Mouse (Mus musculus): Measurements from ENCODE around the gene Acaca. TPM values are rescaled to one million over a fixed set of nuclear protein-coding genes. Genes with fewer than 3 reads are reported as not detected.

The Acaca gene
- total RNA-seq, 2 experiments from 2014 or later: 80.8 to 81.2 TPM

GRCm38 (mm10) chr11:84188530-84188929 lies 59.1 kb downstream of the Acaca start:
- no peak overlapping the region for H3K27ac ChIP-seq
- DNase-seq (ENCODE audit: extremely low spot score in 1 of 2, low spot score in 2 of 2): no peak
- TF ChIP-seq CTCF (IDR thresholded peaks at IDR 0.05): no peak
- intact Hi-C loops (cut with DNase I): no loop called here
- H3K4me3 ChIP-seq: no peak overlapping the region

- intact Hi-C loops (cut with DNase I): no loop called here
- no peak for TF ChIP-seq CTCF (IDR thresholded peaks at IDR 0.05)
- Histone ChIP-seq H3K4me3 (no peak overlapping the region), H3K27ac (no peak overlapping the region)
- DNase-seq (ENCODE audit: extremely low spot score in 1 of 2, low spot score in 2 of 2): no peak
These were observed 61.2 kb downstream of the Acaca start for GRCm38 (mm10) chr11:84190581-84191233.

GRCm38 (mm10) chr11:84193249-84193648 lies 63.8 kb downstream of the Acaca start:
- TF ChIP-seq CTCF (IDR thresholded peaks at IDR 0.05): peak; percentile 18
- DNase-seq (ENCODE audit: extremely low spot score in 1 of 2, low spot score in 2 of 2): no peak
- H3K4me3 ChIP-seq: no peak overlapping the region
- no peak overlapping the region for H3K27ac ChIP-seq
- intact Hi-C loops (cut with DNase I): no loop called here

GRCm38 (mm10) chr11:84194751-84195150 lies 65.3 kb downstream of the Acaca start:
- intact Hi-C loops (cut with DNase I): no loop called here
- DNase-seq (ENCODE audit: extremely low spot score in 1 of 2, low spot score in 2 of 2): no peak

GRCm38 (mm10) chr11:84197607-84198402 lies 68.3 kb downstream of the Acaca start:
- no peak for TF ChIP-seq CTCF (IDR thresholded peaks at IDR 0.05)
- no peak overlapping the region for H3K4me3 ChIP-seq
- H3K27ac ChIP-seq: no peak overlapping the region
- intact Hi-C loops (cut with DNase I): no loop called here
- peak in 1 of 2 experiments; percentile 22 for DNase-seq (ENCODE audit: extremely low spot score in 1 of 2, low spot score in 2 of 2)

More at GRCm38 (mm10) chr11:84194751-84195150, 65.3 kb downstream of the Acaca start:
- no peak overlapping the region for H3K4me3 ChIP-seq
- H3K27ac ChIP-seq: no peak overlapping the region
- TF ChIP-seq CTCF (IDR thresholded peaks at IDR 0.05): no peak

GRCm38 (mm10) chr11:84205776-84206175 lies 76.3 kb downstream of the Acaca start:
- no peak for DNase-seq (ENCODE audit: extremely low spot score in 1 of 2, low spot score in 2 of 2)
- H3K4me3 ChIP-seq: no peak overlapping the region

GRCm38 (mm10) chr11:84210876-84211275 lies 81.4 kb downstream of the Acaca start:
- intact Hi-C loops (cut with DNase I): no loop called here
- no peak for TF ChIP-seq CTCF (IDR thresholded peaks at IDR 0.05)
- no peak overlapping the region for H3K27ac ChIP-seq
- no peak overlapping the region for H3K4me3 ChIP-seq
- no peak for DNase-seq (ENCODE audit: extremely low spot score in 1 of 2, low spot score in 2 of 2)

More at GRCm38 (mm10) chr11:84205776-84206175, 76.3 kb downstream of the Acaca start:
- intact Hi-C loops (cut with DNase I): no loop called here
- no peak overlapping the region for H3K27ac ChIP-seq
- no peak for TF ChIP-seq CTCF (IDR thresholded peaks at IDR 0.05)

- intact Hi-C loops (cut with DNase I): no loop called here
- DNase-seq (ENCODE audit: extremely low spot score in 1 of 2, low spot score in 2 of 2): no peak
- Histone ChIP-seq H3K4me3 (no peak overlapping the region), H3K27ac (no peak overlapping the region)
- TF ChIP-seq CTCF (IDR thresholded peaks at IDR 0.05): no peak
These were observed 89.5 kb downstream of the Acaca start for GRCm38 (mm10) chr11:84218951-84219350.

GRCm38 (mm10) chr11:84243562-84243961 lies 114.1 kb downstream of the Acaca start:
- H3K27ac ChIP-seq: no peak overlapping the region
- DNase-seq (ENCODE audit: extremely low spot score in 1 of 2, low spot score in 2 of 2): peak; percentile 29 to 40
- H3K4me3 ChIP-seq: no peak overlapping the region
- intact Hi-C loops (cut with DNase I): loop anchor here (5.0 kb wide), 1 partner anchor 66 kb away; no protein-coding TSS in a partner anchor
- TF ChIP-seq CTCF (IDR thresholded peaks at IDR 0.05): peak; percentile 73

GRCm38 (mm10) chr11:84247370-84247769 lies 117.9 kb downstream of the Acaca start:
- intact Hi-C loops (cut with DNase I): no loop called here
- Histone ChIP-seq H3K4me3 (no peak overlapping the region), H3K27ac (no peak overlapping the region)
- DNase-seq (ENCODE audit: extremely low spot score in 1 of 2, low spot score in 2 of 2): no peak
- no peak for TF ChIP-seq CTCF (IDR thresholded peaks at IDR 0.05)

- H3K4me3 ChIP-seq: no peak overlapping the region
- DNase-seq (ENCODE audit: extremely low spot score in 1 of 2, low spot score in 2 of 2): no peak
- no peak overlapping the region for H3K27ac ChIP-seq
- intact Hi-C loops (cut with DNase I): no loop called here
- no peak for TF ChIP-seq CTCF (IDR thresholded peaks at IDR 0.05)
These were observed 121.7 kb downstream of the Acaca start for GRCm38 (mm10) chr11:84251170-84251569.

- no peak for DNase-seq (ENCODE audit: extremely low spot score in 1 of 2, low spot score in 2 of 2)
- intact Hi-C loops (cut with DNase I): no loop called here
- H3K4me3 ChIP-seq: no peak overlapping the region
These were observed 123.0 kb downstream of the Acaca start for GRCm38 (mm10) chr11:84252425-84252824.

More at GRCm38 (mm10) chr11:84252425-84252824, 123.0 kb downstream of the Acaca start:
- no peak for TF ChIP-seq CTCF (IDR thresholded peaks at IDR 0.05)
- no peak overlapping the region for H3K27ac ChIP-seq

Data from left cerebral cortex, adult 2 months (tissue).